Mouse (Mus musculus): ENCODE measurements at regions not wholly inside any gene's neighbourhood (a gene's known extent, or its start where the extent isn't known, plus 50 kb on each side); places are given as distances from the start of the nearest gene placed in this dataset.

DNA sequence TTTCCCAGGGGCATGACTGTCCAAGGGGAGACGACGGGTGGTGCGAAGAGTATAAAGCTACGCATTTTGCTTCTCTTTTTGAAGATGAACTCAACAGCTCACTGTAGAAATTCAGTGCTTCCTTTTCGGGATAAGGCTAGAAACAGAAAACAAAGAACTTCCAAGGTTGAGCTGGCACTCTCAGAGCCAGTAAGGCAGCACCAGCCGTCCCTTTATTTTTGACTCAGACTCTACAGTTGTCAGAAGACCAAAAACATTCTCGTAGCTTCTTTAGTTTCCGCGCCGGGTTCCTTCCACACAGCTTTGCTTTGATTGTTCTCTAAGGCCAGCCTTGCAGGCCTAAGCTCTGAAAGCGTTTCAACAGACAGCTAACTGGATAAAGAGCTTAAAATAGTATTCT lies 101.5 kb downstream of the Arl4a start:
- TF ChIP-seq POLR2A (IDR thresholded peaks at IDR 0.05; ENCODE audit: borderline replicate concordance, extremely low read depth, insufficient read depth, insufficient read length, poor library complexity, severe bottlenecking) (no peak), CTCF (IDR thresholded peaks at IDR 0.05; ENCODE audit: borderline replicate concordance, extremely low read depth, insufficient read depth, insufficient read length) (no peak)

Data from brain, embryonic 14.5 days (tissue).